Mouse (Mus musculus): ENCODE measurements at regions not wholly inside any gene's neighbourhood (a gene's known extent, or its start where the extent isn't known, plus 50 kb on each side); places are given as distances from the start of the nearest gene placed in this dataset.

DNA sequence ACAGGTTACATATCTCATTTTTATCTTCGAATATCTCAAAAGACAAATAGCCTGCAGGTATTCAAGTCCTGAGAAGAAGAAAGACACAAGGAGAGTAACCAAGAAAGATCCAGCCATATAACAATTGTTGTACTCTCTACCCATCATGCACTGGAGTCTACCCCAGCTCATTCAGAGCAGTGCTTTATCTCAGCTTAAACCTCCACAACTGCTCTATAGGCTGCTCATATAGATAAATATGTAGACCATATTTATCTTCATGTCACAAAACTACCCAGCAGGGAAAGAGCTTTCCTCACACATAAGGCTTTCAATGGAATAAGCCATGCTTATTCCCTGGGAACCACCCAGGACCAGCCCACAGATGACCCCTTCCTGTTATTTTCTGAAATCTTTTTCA is 70.5 kb upstream of the Tmtc1 start:
- no peaks in the 10 kb centered on the region for H3K27me3 ChIP-seq (ENCODE audit: control insufficient read depth, insufficient read depth, insufficient read length)
- H3K4me2 ChIP-seq (ENCODE audit: low read depth) = no peak overlapping the region
- H3K4me3 ChIP-seq = no peak overlapping the region
- H3ac ChIP-seq (ENCODE audit: control insufficient read depth, insufficient read length) = no peak overlapping the region
- TF ChIP-seq USF1 (IDR thresholded peaks at IDR 0.05; ENCODE audit: low read depth) = no peak
- TF ChIP-seq POLR2AphosphoS2 (IDR thresholded peaks at IDR 0.05; ENCODE audit: insufficient read length, low read depth) = no peak
- TF ChIP-seq MYOG (IDR thresholded peaks at IDR 0.05; ENCODE audit: control insufficient read depth in 1 of 3, insufficient read depth in 1 of 3, insufficient read length in 2 of 3, low read depth in 2 of 3) = no peak
- H3K36me3 ChIP-seq (ENCODE audit: control insufficient read depth, insufficient read depth) = no peaks in the 10 kb centered on the region
- no peaks in the 10 kb centered on the region for H3K79me2 ChIP-seq (ENCODE audit: control insufficient read depth, insufficient read depth)

- Histone ChIP-seq H3K79me2 (ENCODE audit: control insufficient read depth, insufficient read depth) (no peaks in the 10 kb centered on the region), H3K4me2 (ENCODE audit: low read depth) (no peak overlapping the region), H3K36me3 (ENCODE audit: control insufficient read depth, insufficient read depth) (no peaks in the 10 kb centered on the region), H3K27me3 (ENCODE audit: control insufficient read depth, insufficient read depth, insufficient read length) (no peaks in the 10 kb centered on the region), H3ac (ENCODE audit: control insufficient read depth, insufficient read length) (no peak overlapping the region), H3K4me3 (no peak overlapping the region)
- TF ChIP-seq POLR2A (IDR thresholded peaks at IDR 0.05; ENCODE audit: insufficient read length, low read depth) (no peak), MYOD1 (IDR thresholded peaks at IDR 0.05; ENCODE audit: control insufficient read depth in 1 of 3, insufficient read length in 2 of 3, low read depth in 2 of 3) (no peak), MAX (IDR thresholded peaks at IDR 0.05; ENCODE audit: low read depth) (no peak), POLR2AphosphoS2 (IDR thresholded peaks at IDR 0.05; ENCODE audit: insufficient read length, low read depth) (no peak), REST (IDR thresholded peaks at IDR 0.05; ENCODE audit: insufficient read depth, insufficient read length) (no peak), USF1 (IDR thresholded peaks at IDR 0.05; ENCODE audit: low read depth) (no peak), MYOG (IDR thresholded peaks at IDR 0.05; ENCODE audit: control insufficient read depth in 1 of 3, insufficient read depth in 1 of 3, insufficient read length in 2 of 3, low read depth in 2 of 3) (no peak), SRF (IDR thresholded peaks at IDR 0.05; ENCODE audit: control insufficient read depth, insufficient read length, low read depth) (no peak), E2F4 (IDR thresholded peaks at IDR 0.05; ENCODE audit: insufficient read depth) (no peak), TCF3 (IDR thresholded peaks at IDR 0.05; ENCODE audit: insufficient read length, low read depth) (no peak), CEBPB (IDR thresholded peaks at IDR 0.05; ENCODE audit: insufficient read depth, poor library complexity, severe bottlenecking) (no peak), TCF12 (IDR thresholded peaks at IDR 0.05; ENCODE audit: insufficient read depth, poor library complexity, severe bottlenecking) (no peak)
These were observed 69.9 kb upstream of the Tmtc1 start for GRCm38 (mm10) chr6:148514124-148514523.

DNA sequence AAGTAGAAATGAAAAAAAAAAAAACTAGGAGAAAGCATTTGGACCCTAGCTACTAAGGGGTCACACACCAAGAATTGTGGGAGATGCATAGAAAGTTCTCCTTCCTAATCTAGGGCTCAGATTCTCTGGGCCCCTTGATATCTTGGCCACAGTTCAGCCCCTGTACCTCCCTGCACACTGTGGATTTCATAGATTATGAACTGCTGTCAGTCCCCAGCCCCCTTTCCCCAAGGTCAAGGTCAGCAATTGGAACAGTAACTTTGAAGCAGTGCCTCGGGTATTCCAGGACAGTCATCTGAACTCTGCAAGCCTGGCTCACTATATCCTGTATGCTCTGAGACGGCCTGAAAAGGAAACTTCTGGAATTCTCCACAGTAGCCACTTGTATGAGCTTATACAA is 68.9 kb upstream of the Tmtc1 start:
- no peaks in the 10 kb centered on the region for H3K27me3 ChIP-seq (ENCODE audit: control insufficient read depth, insufficient read depth, insufficient read length)
- TF ChIP-seq E2F4 (IDR thresholded peaks at IDR 0.05; ENCODE audit: insufficient read depth) (no peak), POLR2AphosphoS2 (IDR thresholded peaks at IDR 0.05; ENCODE audit: insufficient read length, low read depth) (no peak), POLR2A (IDR thresholded peaks at IDR 0.05; ENCODE audit: insufficient read length, low read depth) (no peak), MYOG (IDR thresholded peaks at IDR 0.05; ENCODE audit: control insufficient read depth in 1 of 3, insufficient read depth in 1 of 3, insufficient read length in 2 of 3, low read depth in 2 of 3) (no peak), CEBPB (IDR thresholded peaks at IDR 0.05; ENCODE audit: insufficient read depth, poor library complexity, severe bottlenecking) (no peak), SRF (IDR thresholded peaks at IDR 0.05; ENCODE audit: control insufficient read depth, insufficient read length, low read depth) (no peak), USF1 (IDR thresholded peaks at IDR 0.05; ENCODE audit: low read depth) (no peak), MYOD1 (IDR thresholded peaks at IDR 0.05; ENCODE audit: control insufficient read depth in 1 of 3, insufficient read length in 2 of 3, low read depth in 2 of 3) (no peak), REST (IDR thresholded peaks at IDR 0.05; ENCODE audit: insufficient read depth, insufficient read length) (no peak), MAX (IDR thresholded peaks at IDR 0.05; ENCODE audit: low read depth) (no peak), TCF3 (IDR thresholded peaks at IDR 0.05; ENCODE audit: insufficient read length, low read depth) (no peak), TCF12 (IDR thresholded peaks at IDR 0.05; ENCODE audit: insufficient read depth, poor library complexity, severe bottlenecking) (no peak)
- no peaks in the 10 kb centered on the region for H3K79me2 ChIP-seq (ENCODE audit: control insufficient read depth, insufficient read depth)
- H3K4me3 ChIP-seq = no peak overlapping the region
- no peak overlapping the region for H3K4me2 ChIP-seq (ENCODE audit: low read depth)
- no peaks in the 10 kb centered on the region for H3K36me3 ChIP-seq (ENCODE audit: control insufficient read depth, insufficient read depth)
- no peak overlapping the region for H3ac ChIP-seq (ENCODE audit: control insufficient read depth, insufficient read length)

DNA sequence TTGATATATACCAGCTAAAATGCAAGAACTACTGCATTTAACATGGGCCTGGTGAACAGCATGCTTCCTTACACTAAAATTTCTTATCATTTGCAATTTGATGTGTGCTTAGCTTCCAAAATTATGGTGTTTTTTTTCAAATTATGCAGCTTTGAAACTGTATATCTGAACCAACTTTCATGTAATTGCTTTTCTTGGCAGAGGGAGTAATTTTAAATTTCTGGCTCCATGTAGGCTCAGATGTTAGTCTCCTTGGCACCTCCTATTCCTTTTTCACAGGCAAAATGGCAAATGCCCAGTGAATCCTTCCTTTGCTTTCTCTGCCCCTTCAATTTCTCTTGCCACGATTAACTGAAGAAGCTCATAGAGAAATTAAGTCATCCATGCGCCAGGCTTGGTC is 61.1 kb upstream of the Tmtc1 start:
- no peak for TF ChIP-seq USF1 (IDR thresholded peaks at IDR 0.05; ENCODE audit: low read depth)
- no peak for TF ChIP-seq POLR2AphosphoS2 (IDR thresholded peaks at IDR 0.05; ENCODE audit: insufficient read length, low read depth)
- no peak for TF ChIP-seq E2F4 (IDR thresholded peaks at IDR 0.05; ENCODE audit: insufficient read depth)
- TF ChIP-seq MAX (IDR thresholded peaks at IDR 0.05; ENCODE audit: low read depth) = no peak
- no peak for TF ChIP-seq TCF3 (IDR thresholded peaks at IDR 0.05; ENCODE audit: insufficient read length, low read depth)
- TF ChIP-seq CEBPB (IDR thresholded peaks at IDR 0.05; ENCODE audit: insufficient read depth, poor library complexity, severe bottlenecking) = no peak
- TF ChIP-seq POLR2A (IDR thresholded peaks at IDR 0.05; ENCODE audit: insufficient read length, low read depth) = no peak
- no peak for TF ChIP-seq REST (IDR thresholded peaks at IDR 0.05; ENCODE audit: insufficient read depth, insufficient read length)
- TF ChIP-seq MYOG (IDR thresholded peaks at IDR 0.05; ENCODE audit: control insufficient read depth in 1 of 3, insufficient read depth in 1 of 3, insufficient read length in 2 of 3, low read depth in 2 of 3) = no peak
- no peak for TF ChIP-seq TCF12 (IDR thresholded peaks at IDR 0.05; ENCODE audit: insufficient read depth, poor library complexity, severe bottlenecking)
- TF ChIP-seq SRF (IDR thresholded peaks at IDR 0.05; ENCODE audit: control insufficient read depth, insufficient read length, low read depth) = no peak
- TF ChIP-seq MYOD1 (IDR thresholded peaks at IDR 0.05; ENCODE audit: control insufficient read depth in 1 of 3, insufficient read length in 2 of 3, low read depth in 2 of 3) = no peak
- H3K27me3 ChIP-seq (ENCODE audit: control insufficient read depth, insufficient read depth, insufficient read length) = no peaks in the 10 kb centered on the region
- no peak overlapping the region for H3ac ChIP-seq (ENCODE audit: control insufficient read depth, insufficient read length)
- no peaks in the 10 kb centered on the region for H3K36me3 ChIP-seq (ENCODE audit: control insufficient read depth, insufficient read depth)
- H3K4me3 ChIP-seq = no peak overlapping the region
- no peaks in the 10 kb centered on the region for H3K79me2 ChIP-seq (ENCODE audit: control insufficient read depth, insufficient read depth)
- no peak overlapping the region for H3K4me2 ChIP-seq (ENCODE audit: low read depth)
